Mouse (Mus musculus) CD4-positive, CD25-positive, alpha-beta regulatory T cell, adult 4 months (primary cell): Measurements from ENCODE around the gene Prkce. TPM values are rescaled to one million over a fixed set of nuclear protein-coding genes. Genes with fewer than 3 reads are reported as not detected.

Experiments used
- ATAC-seq: one replicate; pipeline ENCODE4 v1.8.0; 2017
- polyA plus RNA-seq, 2 experiments: library from polyadenylated mRNA; unstranded; fragments of 100-300 nt; shearing (Covaris generic); gene quantifications; one replicate each; pipeline ENCODE4 v1.2.1; 2017

Prkce gene
- polyA plus RNA-seq, 2 experiments from 2014 or later = 3.5 to 4.6 TPM

DNA sequence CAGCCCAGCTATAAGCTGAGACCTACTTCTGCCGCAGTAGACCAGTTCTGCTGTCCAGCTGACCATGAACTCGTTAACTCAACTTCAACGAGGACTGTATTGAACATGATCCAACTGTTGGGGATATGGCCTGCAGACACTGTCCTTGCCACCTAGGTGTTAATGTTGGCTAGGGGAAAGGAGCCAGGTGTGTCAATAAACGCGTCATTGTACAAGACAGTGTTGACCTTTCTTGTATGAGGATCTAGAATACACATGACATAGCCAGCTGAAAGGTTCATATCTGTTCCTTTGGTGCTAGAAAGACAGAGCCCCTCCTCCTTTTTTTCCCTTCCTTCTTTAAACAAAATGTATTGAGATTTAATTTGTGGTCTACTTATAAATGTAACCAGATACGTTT is 251.6 kb downstream of the Prkce start:
- ATAC-seq = no peak

DNA sequence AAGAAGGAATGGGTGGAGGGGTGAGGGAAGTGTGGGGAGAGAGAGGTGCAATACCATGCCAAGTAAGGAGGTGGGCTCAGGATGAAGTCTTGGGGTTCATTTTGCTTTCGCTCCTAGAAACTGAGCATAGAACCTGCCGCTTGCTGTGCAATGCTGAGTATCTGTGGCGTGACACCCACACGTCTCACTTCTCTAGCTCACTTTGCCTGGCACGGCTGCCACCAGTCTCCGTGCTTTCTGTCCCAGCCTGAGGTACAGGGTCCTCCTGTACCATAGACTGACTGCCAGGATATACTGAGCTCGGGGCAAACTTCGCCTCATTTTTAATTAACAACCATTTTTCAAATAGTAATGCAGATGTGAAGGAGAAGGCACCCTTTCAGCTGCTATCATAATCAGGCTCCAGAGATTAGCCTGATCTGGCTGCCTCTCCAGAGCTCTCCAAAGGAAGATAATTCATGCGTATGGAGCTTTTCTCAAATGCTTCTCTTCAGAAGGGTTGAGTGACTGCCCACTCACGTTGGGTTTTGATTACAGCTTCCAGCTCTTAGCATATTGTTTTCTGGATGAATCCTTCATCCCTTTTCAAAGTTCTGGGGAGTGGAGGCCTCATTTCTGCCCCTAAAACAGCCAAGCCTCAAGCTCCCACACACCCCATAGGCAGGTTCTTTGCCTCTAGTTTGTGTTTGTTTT is 253.2 kb downstream of the Prkce start:
- ATAC-seq = no peak

DNA sequence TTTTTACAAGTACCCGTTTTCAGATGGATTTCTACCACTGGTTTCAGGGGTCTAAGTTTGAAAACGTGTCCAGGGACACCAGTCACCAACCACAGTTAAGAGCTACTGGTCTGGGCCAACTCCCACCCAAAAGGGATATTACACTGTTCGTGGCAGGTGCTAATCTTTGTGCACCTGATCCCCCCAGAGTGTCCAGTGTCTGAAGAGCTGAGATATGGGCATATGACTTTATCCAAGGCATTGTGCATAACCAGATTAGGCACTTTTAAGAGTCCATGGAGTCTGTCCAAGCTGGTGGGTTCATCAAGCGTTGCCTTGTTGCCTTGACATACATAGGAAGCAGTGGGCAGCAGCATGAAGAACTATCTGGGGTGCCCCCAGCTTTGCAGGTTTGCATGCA is 254.4 kb downstream of the Prkce start:
- ATAC-seq = no peak

GRCm38 (mm10) chr17:86429877-86430276 is 262.3 kb downstream of the Prkce start:
- ATAC-seq = no peak

GRCm38 (mm10) chr17:86433117-86433516 is 265.5 kb downstream of the Prkce start:
- no peak for ATAC-seq

DNA sequence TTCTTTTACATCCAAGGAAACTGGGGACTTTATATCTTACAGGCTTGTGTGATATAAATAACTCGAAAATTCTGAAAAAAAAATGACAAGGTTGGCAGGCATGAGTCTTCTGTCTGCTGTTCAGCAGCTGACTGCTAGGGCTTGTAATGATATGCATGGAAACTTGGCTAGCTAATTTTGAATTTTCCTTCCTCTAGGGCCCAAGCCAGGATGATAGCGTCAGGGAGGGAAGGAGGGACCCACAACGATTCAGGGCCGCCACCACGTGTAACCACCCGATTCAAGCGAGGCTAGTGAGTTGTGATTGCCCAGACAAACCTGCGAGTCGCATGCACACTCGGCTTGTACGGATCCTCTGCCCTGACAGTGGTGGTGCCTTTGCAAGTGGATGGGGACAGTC is 266.2 kb downstream of the Prkce start:
- ATAC-seq = no peak

DNA sequence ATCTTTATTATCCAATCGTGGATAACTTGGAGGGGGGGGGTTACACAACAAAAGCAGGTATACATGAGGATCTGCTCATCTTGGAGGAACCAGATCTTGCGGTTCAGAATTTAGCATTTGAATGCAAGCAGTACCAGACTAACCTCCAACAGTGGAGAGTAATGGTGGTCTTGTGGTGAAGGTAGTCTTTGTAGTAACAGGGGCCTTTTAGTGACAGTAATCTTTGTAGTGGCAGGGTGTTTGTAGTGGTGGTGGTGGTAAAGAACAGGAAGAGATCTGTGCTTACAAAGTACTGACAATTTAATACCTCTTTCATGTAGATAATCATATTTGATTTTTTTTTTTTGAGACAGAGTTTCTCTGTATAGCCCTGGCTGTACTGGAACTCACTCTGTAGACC is 267.2 kb downstream of the Prkce start:
- ATAC-seq = peak; percentile 26

- no peak for ATAC-seq
Measured at GRCm38 (mm10) chr17:86435570-86435969, 268.0 kb downstream of the Prkce start.

DNA sequence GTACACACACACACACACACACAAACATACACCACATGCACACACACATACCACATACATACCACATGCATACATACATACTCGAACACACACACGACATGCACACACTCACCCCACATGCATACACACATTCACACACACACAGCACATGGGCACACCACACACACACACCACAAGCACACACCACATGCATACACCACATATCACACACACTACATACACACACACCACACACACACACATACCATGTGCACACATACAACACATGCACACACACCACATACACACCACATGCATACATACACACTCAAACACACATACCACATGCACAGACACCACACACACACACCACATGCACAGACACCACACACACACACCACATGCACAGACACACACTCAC is 268.4 kb downstream of the Prkce start:
- ATAC-seq = no peak

DNA sequence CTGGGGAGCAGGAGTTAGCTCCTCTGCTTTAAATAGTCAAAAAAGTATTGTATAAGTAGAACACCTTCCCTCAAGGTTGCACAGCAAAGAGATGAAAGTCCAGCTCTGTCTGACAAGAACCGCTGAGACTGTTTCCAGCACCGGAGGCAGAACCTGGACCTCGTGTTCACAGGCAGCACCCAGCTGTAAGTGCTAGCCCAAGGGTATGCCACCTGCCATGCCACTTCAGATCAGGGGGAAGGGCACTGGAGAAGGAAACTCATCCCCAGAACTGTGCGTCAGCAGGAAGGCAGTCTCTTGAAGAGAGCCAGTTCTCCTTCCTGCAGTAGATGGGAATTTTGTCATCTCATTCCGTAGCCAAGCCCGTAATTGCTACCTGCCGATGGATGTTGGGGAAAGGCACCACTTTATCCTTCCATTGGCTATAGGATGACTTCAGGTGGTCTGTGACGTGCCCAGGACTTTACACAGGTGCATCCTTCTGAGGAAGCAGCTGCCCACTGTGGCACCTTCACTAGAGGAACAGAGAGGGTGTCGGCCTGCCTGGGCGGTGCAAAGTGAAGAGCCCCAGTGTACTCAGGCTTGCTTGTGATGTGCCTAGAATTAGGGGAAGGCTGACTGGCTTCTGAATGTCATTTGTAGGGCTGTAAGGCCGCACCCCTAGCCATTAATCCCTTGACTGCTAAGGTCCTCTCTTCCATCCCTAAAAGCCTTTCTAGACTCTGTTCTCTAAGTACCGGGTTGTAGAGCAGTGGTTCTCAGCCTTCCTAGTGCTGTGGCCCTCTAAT is 269.2 kb downstream of the Prkce start:
- no peak for ATAC-seq

DNA sequence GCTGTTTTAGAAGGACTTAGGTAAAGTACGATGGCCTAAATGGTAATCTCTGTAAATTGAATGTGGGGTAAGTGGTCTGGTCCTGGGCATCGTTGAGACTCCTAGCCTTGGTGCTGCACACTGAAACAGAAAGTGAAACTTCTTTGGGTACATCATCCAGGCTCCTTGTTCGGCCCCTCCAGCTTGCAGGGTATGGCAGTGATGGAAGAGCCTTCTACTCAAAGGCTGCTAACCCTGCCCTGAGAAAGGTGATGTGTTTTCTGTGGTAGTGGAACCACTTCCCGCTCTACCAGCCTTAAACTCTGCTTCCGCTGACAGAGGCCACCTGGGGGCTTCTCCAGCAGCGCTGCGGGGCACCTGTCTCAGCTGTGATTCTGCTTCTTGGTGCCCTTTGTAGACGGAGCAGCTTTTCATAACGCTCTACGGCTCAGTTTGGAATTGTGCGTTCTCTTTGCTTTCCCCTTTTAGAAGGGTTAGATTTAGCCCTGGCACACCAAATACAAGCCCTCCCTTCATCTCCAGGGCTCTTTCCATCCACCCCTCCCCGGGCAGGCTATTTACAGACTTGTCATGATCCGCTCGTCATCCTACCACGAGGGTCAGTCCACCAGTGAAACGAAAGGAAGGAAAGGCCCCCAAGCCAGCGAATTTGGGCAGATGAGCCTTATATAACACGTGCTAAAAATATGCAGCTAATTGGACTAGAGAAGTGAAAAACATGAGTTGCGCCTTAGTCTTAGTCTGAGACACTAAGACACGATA is 270.1 kb downstream of the Prkce start:
- peak; percentile 81 for ATAC-seq

- no peak for ATAC-seq
Measured at GRCm38 (mm10) chr17:86438278-86438661, 270.7 kb downstream of the Prkce start.

- no peak for ATAC-seq
Measured at GRCm38 (mm10) chr17:86438763-86439162, 271.2 kb downstream of the Prkce start.

GRCm38 (mm10) chr17:86441098-86441497 is 273.5 kb downstream of the Prkce start:
- no peak for ATAC-seq

- ATAC-seq = no peak
Measured at GRCm38 (mm10) chr17:86443886-86444285, 276.3 kb downstream of the Prkce start.

DNA sequence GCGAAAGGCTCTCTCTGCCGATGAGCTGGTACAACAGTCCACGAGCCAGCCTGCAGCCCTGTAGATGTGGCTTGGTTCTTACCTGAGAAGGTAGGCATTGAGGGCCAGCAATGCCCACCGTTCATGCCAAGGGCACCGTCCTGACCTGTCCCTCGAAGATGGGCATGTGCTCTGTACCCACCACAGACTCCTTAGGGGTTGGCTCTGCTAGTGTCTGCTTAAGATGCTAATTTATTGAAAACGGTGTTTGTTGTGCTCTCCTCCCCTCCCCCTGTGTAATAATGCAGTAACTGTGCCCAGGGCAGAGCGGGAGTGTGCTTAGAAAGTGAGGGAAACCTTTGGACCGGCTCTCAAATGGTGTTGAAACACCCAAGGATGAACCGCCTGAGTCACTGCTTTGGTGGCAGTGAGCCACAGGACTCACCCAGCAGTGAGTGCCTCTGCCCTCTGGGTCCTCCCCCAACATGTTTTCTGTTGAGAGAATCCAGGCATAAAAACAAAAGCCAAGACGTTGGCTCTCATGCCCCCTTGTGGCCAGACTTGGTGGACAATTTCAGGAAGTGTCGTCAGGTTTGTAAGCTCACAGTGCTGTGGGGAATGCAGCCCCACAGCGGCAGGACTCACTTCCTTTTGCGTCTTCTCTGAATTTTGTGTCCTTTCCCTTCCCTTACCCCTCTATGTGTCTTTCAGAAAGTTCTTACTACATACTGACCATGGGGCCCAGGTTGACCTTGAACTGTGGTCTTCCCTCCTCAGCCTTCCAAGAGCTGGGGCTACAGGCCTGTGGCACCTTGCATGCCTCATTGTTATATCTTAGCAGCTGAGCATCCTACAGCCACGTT is 277.2 kb downstream of the Prkce start:
- peak; percentile 92 for ATAC-seq

DNA sequence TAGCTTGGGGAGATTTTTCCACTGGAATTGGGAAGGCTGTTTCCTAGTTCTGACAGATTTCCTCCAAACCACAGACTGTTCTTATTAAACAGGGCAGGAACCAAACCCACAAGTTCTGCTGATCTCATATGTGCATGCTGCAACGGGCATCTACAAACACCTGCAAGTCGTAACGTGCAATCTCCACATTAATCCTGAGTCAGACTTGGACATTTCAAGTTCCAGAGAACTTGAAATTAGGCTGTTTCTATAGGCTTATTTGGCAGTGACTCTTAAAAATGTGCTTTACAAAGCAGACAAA is 277.8 kb downstream of the Prkce start:
- ATAC-seq = no peak

DNA sequence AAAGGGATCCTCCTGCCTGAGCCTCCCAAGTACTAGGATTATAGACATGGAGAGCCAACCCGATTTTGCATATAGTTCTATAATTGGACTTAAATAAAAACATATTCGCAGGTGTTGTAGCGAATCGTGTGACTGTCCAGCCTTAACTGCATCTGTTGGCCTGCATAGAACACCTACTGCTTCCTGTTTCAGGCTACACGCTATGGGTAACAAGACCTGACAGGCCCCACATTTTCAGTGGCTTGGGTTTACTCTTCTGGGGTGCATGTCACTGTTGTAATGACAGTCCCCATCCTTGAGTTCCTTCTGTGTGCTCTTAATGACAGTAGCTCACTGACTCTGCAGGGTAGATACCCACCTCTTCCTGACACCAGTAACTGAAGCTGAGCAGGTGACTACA is 278.3 kb downstream of the Prkce start:
- ATAC-seq = no peak

GRCm38 (mm10) chr17:86447101-86447598 is 279.6 kb downstream of the Prkce start:
- ATAC-seq = peak; percentile 61

DNA sequence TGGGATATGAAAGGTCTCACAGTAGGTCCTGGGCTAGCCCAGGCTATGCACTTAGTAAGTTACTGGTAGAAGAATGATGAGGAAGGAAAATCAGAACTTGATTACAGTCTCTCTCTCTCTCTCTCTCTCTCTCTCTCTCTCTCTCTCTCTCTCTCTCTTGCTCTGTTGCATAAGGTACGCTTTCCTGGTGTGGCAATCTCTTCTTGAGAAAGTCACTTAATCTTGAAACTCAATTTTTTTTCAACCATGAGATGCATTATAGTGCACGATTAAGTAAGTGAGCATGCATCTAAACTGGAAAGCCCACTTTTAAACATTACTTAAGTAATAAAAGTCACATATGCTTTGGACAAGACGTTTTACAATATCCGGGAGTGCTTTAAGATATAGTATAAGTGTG is 285.3 kb downstream of the Prkce start:
- no peak for ATAC-seq

GRCm38 (mm10) chr17:86453673-86454350 is 286.2 kb downstream of the Prkce start:
- no peak for ATAC-seq

GRCm38 (mm10) chr17:86454351-86454706 is 286.7 kb downstream of the Prkce start:
- no peak for ATAC-seq
